Mouse (Mus musculus): Measurements from ENCODE around the gene Appl2. TPM values are rescaled to one million over a fixed set of nuclear protein-coding genes. Genes with fewer than 3 reads are reported as not detected.
"Not testable (repeated sequence)": the region's sequence is repeated elsewhere in the genome, so short reads cannot be mapped to it uniquely, and the experiment has no call there.

The Appl2 gene
- total RNA-seq (2021), result 10 to 100 TPM; 57.6 to 69.1 TPM

- peak; percentile 90 to 91 for DNase-seq (ENCODE audit: low spot score in 2 of 2)
- intact Hi-C loops (cut with DNase I), result no loop called here
Measured at GRCm38 (mm10) chr10:83648131-83649020, at the start of gene Appl2. Gene Appl2, minus strand, starts transcription at chr10:83648738.

- DNase-seq (ENCODE audit: low spot score in 2 of 2), result no peak
- intact Hi-C loops (cut with DNase I), result no loop called here
Measured at GRCm38 (mm10) chr10:83696226-83696625, 47.7 kb upstream of the Appl2 start.

GRCm38 (mm10) chr10:83692175-83692895 lies 43.8 kb upstream of the Appl2 start:
- intact Hi-C loops (cut with DNase I), result no loop called here
- DNase-seq (ENCODE audit: low spot score in 2 of 2), result no peak

- DNase-seq (ENCODE audit: low spot score in 2 of 2), result no peak
- intact Hi-C loops (cut with DNase I), result no loop called here
Measured at GRCm38 (mm10) chr10:83688215-83688614, 39.7 kb upstream of the Appl2 start.

GRCm38 (mm10) chr10:83681334-83681733 lies 32.8 kb upstream of the Appl2 start:
- DNase-seq (ENCODE audit: low spot score in 2 of 2), result no peak
- intact Hi-C loops (cut with DNase I), result no loop called here

GRCm38 (mm10) chr10:83666556-83666955 lies 18.0 kb upstream of the Appl2 start:
- intact Hi-C loops (cut with DNase I), result no loop called here
- DNase-seq (ENCODE audit: low spot score in 2 of 2), result no peak

- DNase-seq (ENCODE audit: low spot score in 2 of 2), result no peak
- intact Hi-C loops (cut with DNase I), result no loop called here
Measured at GRCm38 (mm10) chr10:83661925-83662324, 13.4 kb upstream of the Appl2 start.

- no peak for DNase-seq (ENCODE audit: low spot score in 2 of 2)
- intact Hi-C loops (cut with DNase I), result no loop called here
Measured at GRCm38 (mm10) chr10:83660605-83661004, 12.1 kb upstream of the Appl2 start.

GRCm38 (mm10) chr10:83654591-83654990 lies 6.1 kb upstream of the Appl2 start:
- intact Hi-C loops (cut with DNase I), result no loop called here
- no peak for DNase-seq (ENCODE audit: low spot score in 2 of 2)

GRCm38 (mm10) chr10:83652205-83652866 lies 3.8 kb upstream of the Appl2 start:
- DNase-seq (ENCODE audit: low spot score in 2 of 2); intact Hi-C loops (cut with DNase I): not testable (repeated sequence)

GRCm38 (mm10) chr10:83649037-83649436 lies 499 bp upstream of the Appl2 start:
- intact Hi-C loops (cut with DNase I), result no loop called here
- DNase-seq (ENCODE audit: low spot score in 2 of 2), result no peak

GRCm38 (mm10) chr10:83646351-83646885 lies 2.1 kb downstream of the Appl2 start:
- intact Hi-C loops (cut with DNase I), result no loop called here
- DNase-seq (ENCODE audit: low spot score in 2 of 2), result no peak

- no peak for DNase-seq (ENCODE audit: low spot score in 2 of 2)
- intact Hi-C loops (cut with DNase I), result no loop called here
Measured at GRCm38 (mm10) chr10:83645716-83645990, 2.9 kb downstream of the Appl2 start.

- no peak for DNase-seq (ENCODE audit: low spot score in 2 of 2)
- intact Hi-C loops (cut with DNase I), result no loop called here
Measured at GRCm38 (mm10) chr10:83644865-83645715, 3.4 kb downstream of the Appl2 start.

GRCm38 (mm10) chr10:83644167-83644566 lies 4.4 kb downstream of the Appl2 start:
- intact Hi-C loops (cut with DNase I), result no loop called here
- no peak for DNase-seq (ENCODE audit: low spot score in 2 of 2)

GRCm38 (mm10) chr10:83641641-83642040 lies 6.9 kb downstream of the Appl2 start:
- intact Hi-C loops (cut with DNase I), result no loop called here
- no peak for DNase-seq (ENCODE audit: low spot score in 2 of 2)

- DNase-seq (ENCODE audit: low spot score in 2 of 2), result no peak
- intact Hi-C loops (cut with DNase I), result no loop called here
Measured at GRCm38 (mm10) chr10:83639881-83640386, 8.6 kb downstream of the Appl2 start.

GRCm38 (mm10) chr10:83637295-83637694 lies 11.2 kb downstream of the Appl2 start:
- peak; percentile 71 to 72 for DNase-seq (ENCODE audit: low spot score in 2 of 2)
- intact Hi-C loops (cut with DNase I), result no loop called here

GRCm38 (mm10) chr10:83636191-83636590 lies 12.3 kb downstream of the Appl2 start:
- intact Hi-C loops (cut with DNase I), result no loop called here
- DNase-seq (ENCODE audit: low spot score in 2 of 2), result no peak
